Mouse (Mus musculus) layer of hippocampus, adult 2 months (tissue): ENCODE data around the gene Arl15. TPM values are rescaled to one million over a fixed set of nuclear protein-coding genes. Genes with fewer than 3 reads are reported as not detected.
A peak's percentile ranks its signal among the peaks of the same experiment; 100 is the strongest.

Experiments
- DNase-seq, 2 experiments: peaks; one replicate each; pipeline ENCODE4 v3.0.0; 2022; ENCODE audit warnings: low spot score in 2 of 2
- H3K27ac ChIP-seq: fragments of 200-600 bp; 2 replicates; pipeline ENCODE4 v1.8.1; 2022
- H3K4me3 ChIP-seq: fragments of 200-600 bp; 2 replicates; pipeline ENCODE4 v1.8.1; 2022; ENCODE audit warnings: mild to moderate bottlenecking
- CTCF ChIP-seq: fragments of 200-600 bp; conservative IDR thresholded peaks from 2 replicates; pipeline ENCODE4 v1.8.1; 2022; ENCODE audit warnings: antibody characterized with exemption, mild to moderate bottlenecking, moderate library complexity
- total RNA-seq, 2 experiments: library from RNA; stranded (reverse); gene quantifications; 2 replicates each; pipeline ENCODE4 v1.2.3; 2021

Gene Arl15
- total RNA-seq, 2 experiments from 2014 or later, result 61.7 to 67.0 TPM

- TF ChIP-seq CTCF, result no peak
- H3K4me3 ChIP-seq, result no peak overlapping the region
- no peak overlapping the region for H3K27ac ChIP-seq
- DNase-seq, result no peak
These were observed 64.5 kb downstream of the Arl15 start for GRCm38 (mm10) chr13:113858667-113859391.

- no peak for DNase-seq
- no peak for TF ChIP-seq CTCF
- Histone ChIP-seq H3K4me3 (no peak overlapping the region), H3K27ac (no peak overlapping the region)
These were observed 65.1 kb downstream of the Arl15 start for GRCm38 (mm10) chr13:113859392-113859776.

GRCm38 (mm10) chr13:113860816-113861215, 66.5 kb downstream of the Arl15 start:
- Histone ChIP-seq H3K27ac (no peak overlapping the region), H3K4me3 (no peak overlapping the region)
- no peak for TF ChIP-seq CTCF
- DNase-seq, result no peak

GRCm38 (mm10) chr13:113861231-113861630, 66.9 kb downstream of the Arl15 start:
- no peak overlapping the region for H3K27ac ChIP-seq
- DNase-seq, result no peak
- no peak for TF ChIP-seq CTCF
- no peak overlapping the region for H3K4me3 ChIP-seq

- DNase-seq, result no peak
These were observed 68.6 kb downstream of the Arl15 start for GRCm38 (mm10) chr13:113862951-113863350.

GRCm38 (mm10) chr13:113863688-113864087, 69.4 kb downstream of the Arl15 start:
- H3K4me3 ChIP-seq, result no peak overlapping the region
- no peak for TF ChIP-seq CTCF
- DNase-seq, result no peak
- no peak overlapping the region for H3K27ac ChIP-seq

More at GRCm38 (mm10) chr13:113862951-113863350, 68.6 kb downstream of the Arl15 start:
- H3K4me3 ChIP-seq, result no peak overlapping the region
- H3K27ac ChIP-seq, result no peak overlapping the region
- TF ChIP-seq CTCF, result no peak

GRCm38 (mm10) chr13:113864278-113864677, 70.0 kb downstream of the Arl15 start:
- DNase-seq, result no peak
- no peak overlapping the region for H3K27ac ChIP-seq
- TF ChIP-seq CTCF, result no peak
- no peak overlapping the region for H3K4me3 ChIP-seq

- Histone ChIP-seq H3K27ac (no peak overlapping the region), H3K4me3 (no peak overlapping the region)
- peak; percentile 92 for TF ChIP-seq CTCF
- peak; percentile 36 to 75 for DNase-seq
These were observed 70.6 kb downstream of the Arl15 start for GRCm38 (mm10) chr13:113864893-113865292.

- no peak overlapping the region for H3K4me3 ChIP-seq
- TF ChIP-seq CTCF, result no peak
- no peak overlapping the region for H3K27ac ChIP-seq
- DNase-seq, result no peak
These were observed 71.1 kb downstream of the Arl15 start for GRCm38 (mm10) chr13:113865378-113865777.

- no peak overlapping the region for H3K4me3 ChIP-seq
- peak; percentile 49 to 63 for DNase-seq
- no peak overlapping the region for H3K27ac ChIP-seq
- TF ChIP-seq CTCF, result peak; percentile 93
These were observed 71.5 kb downstream of the Arl15 start for GRCm38 (mm10) chr13:113865806-113866205.

- DNase-seq, result no peak
- no peak overlapping the region for H3K4me3 ChIP-seq
- TF ChIP-seq CTCF, result peak; percentile 76
- no peak overlapping the region for H3K27ac ChIP-seq
These were observed 73.4 kb downstream of the Arl15 start for GRCm38 (mm10) chr13:113867736-113868135.

- DNase-seq, result peak; percentile 22 to 62
- H3K4me3 ChIP-seq, result no peak overlapping the region
- H3K27ac ChIP-seq, result no peak overlapping the region
- peak; percentile 93 for TF ChIP-seq CTCF
These were observed 75.2 kb downstream of the Arl15 start for GRCm38 (mm10) chr13:113869212-113870205.

GRCm38 (mm10) chr13:113870403-113870802, 76.1 kb downstream of the Arl15 start:
- no peak for DNase-seq
- no peak for TF ChIP-seq CTCF

More at GRCm38 (mm10) chr13:113870403-113870802, 76.1 kb downstream of the Arl15 start:
- H3K4me3 ChIP-seq, result peak overlapping the region; percentile 12; the same call in 1 of the 2 replicates
- no peak overlapping the region for H3K27ac ChIP-seq
